Comparison of ENCODE assay signal across 16 mouse cellular contexts in the genomic region with DNA sequence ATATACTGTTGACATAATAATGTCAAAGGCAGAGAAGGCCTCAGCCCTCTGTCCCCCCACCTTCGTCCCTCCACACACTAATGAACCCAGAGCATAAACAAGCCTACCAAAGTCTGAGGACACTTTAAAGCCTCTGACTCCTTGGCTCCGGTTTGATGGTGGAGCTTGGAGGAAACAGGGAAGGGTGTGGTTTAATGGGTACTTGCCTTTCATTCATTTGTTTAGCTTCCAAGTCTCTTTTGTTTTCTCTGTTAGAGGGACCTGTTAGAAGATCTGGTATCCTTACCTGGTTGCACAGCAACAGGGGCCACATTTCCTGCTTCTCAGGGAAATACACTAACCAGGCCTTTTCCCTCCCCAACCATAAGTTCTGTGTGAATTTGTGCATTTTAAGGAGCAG.
"Had no signal": no experiment of that assay in that cellular context is flagged by ENCODE, and none has a peak within 500 bp of the region (broad histone marks: within the 10 kb centered on the region; RNA-seq: fewer than 3 reads in every experiment).

No protein-coding gene starts in this region.

- H3K36me3 ChIP-seq: liver, embryonic 15.5 days; lung, embryonic 15.5 days; midbrain, embryonic 13.5 days; midbrain, embryonic 15.5 days; neural tube, embryonic 12.5 days had no signal

- H3K9ac ChIP-seq: liver, embryonic 15.5 days; liver, postnatal 0 days; lung, embryonic 15.5 days; midbrain, embryonic 13.5 days; midbrain, embryonic 15.5 days; neural tube, embryonic 12.5 days had no signal

- ATAC-seq: liver, postnatal 0 days; lung, postnatal 0 days; midbrain, embryonic 13.5 days; midbrain, embryonic 15.5 days had no signal

- DNase-seq: liver, postnatal 0 days; lung, adult 2 months; lung, postnatal 36 days; spleen, adult 18-20 months; thymus, adult 18-20 months; thymus, postnatal 14 days; thymus, postnatal 36 days had no signal

- H3K4me3 ChIP-seq: liver, embryonic 15.5 days; lung, embryonic 15.5 days; megakaryocyte, embryonic 14.5 days; midbrain, embryonic 13.5 days; midbrain, embryonic 15.5 days; neural tube, embryonic 12.5 days had no signal

- H3K27ac ChIP-seq: liver, embryonic 15.5 days; lung, embryonic 15.5 days; macrophage; midbrain, embryonic 13.5 days; midbrain, embryonic 15.5 days; neural tube, embryonic 12.5 days had no signal

- H3K4me1 ChIP-seq: liver, embryonic 15.5 days; lung, embryonic 15.5 days; megakaryocyte, embryonic 14.5 days; midbrain, embryonic 13.5 days; midbrain, embryonic 15.5 days; neural tube, embryonic 12.5 days had no signal

- H3K27me3 ChIP-seq: liver, embryonic 15.5 days; lung, embryonic 15.5 days; megakaryocyte, embryonic 14.5 days; midbrain, embryonic 13.5 days; midbrain, embryonic 15.5 days; neural tube, embryonic 12.5 days had no signal

- H3K9me3 ChIP-seq: liver, embryonic 15.5 days; lung, embryonic 15.5 days; megakaryocyte, embryonic 14.5 days; midbrain, embryonic 13.5 days; midbrain, embryonic 15.5 days; neural tube, embryonic 12.5 days had no signal

- H3K4me2 ChIP-seq: liver, embryonic 15.5 days; lung, embryonic 15.5 days; midbrain, embryonic 11.5 days; midbrain, embryonic 13.5 days; midbrain, embryonic 15.5 days; neural tube, embryonic 12.5 days had no signal
